Mouse (Mus musculus): ENCODE measurements at regions not wholly inside any gene's neighbourhood (a gene's known extent, or its start where the extent isn't known, plus 50 kb on each side); places are given as distances from the start of the nearest gene placed in this dataset.

DNA sequence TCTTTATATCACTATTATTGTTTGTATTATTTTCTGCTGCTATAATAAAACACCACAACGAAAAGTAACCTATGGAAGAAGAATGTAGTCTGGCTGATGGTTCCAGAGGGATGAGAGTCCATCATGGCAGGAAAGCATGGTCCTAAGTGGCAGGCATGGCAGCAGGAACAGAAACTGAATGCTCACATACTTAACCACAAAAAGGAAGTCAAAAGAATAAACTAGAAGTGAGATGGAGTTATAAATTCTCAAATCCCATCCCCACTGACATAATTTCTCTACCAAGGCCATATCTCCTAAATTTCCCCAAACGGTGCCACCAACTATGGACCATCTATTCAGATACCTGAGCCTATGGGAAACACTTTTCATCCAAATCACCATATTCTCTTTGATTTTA lies 408.7 kb upstream of the Cnksr2 start:
- no peak for TF ChIP-seq CTCF (IDR thresholded peaks at IDR 0.05)
- TF ChIP-seq EP300 (IDR thresholded peaks at IDR 0.05), result no peak
